Mouse (Mus musculus): ENCODE data around the gene Art1.

Art1 gene

DNA sequence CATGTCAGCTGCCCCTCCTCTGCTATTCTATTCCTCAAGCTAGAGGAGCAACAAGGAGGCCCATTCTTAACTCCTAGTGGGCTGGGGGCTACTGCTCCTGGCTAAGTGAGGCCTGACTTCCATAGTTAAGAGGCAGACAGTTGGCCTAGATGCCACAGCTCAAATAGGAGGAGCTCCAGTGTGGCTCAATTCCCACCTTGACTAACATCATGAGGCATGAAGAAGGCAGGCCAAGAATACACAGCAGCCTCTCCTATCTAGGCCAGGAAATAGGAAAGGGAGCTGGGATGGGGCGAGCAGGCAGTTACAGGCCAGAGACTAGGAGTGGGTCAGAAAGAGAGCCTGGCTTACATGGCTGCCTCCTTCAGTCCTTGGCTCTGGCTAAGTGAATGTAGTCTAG, 6.7 kb downstream of the Art1 start:
- DNase-seq (ENCODE audit: low read depth, low spot score), result no peak

DNA sequence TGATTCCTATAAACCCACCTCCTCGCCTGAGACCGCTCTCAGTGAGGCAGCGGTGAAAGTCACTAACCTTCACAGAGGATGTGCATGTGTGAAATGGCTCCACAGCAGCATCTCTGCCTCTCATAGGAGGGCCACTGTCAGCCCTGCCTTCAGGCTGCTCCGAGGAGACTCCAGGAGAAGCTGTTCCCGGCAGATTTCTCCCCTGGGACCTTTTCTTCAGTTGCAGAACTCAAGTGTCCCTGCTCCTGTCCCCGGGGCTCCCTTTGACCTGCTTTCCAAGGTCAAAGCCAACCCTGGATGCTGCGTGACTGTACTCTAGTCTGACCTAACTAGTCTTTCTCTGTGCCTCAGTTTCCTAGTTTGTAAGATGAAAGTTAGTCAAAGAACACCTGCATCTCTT, 7.6 kb downstream of the Art1 start, which contains the start of gene Art5:
Gene Art5 (minus strand): TSS at position 319 of the 400 bp plus-strand sequence.
- DNase-seq (ENCODE audit: low read depth, low spot score), result no peak

DNA sequence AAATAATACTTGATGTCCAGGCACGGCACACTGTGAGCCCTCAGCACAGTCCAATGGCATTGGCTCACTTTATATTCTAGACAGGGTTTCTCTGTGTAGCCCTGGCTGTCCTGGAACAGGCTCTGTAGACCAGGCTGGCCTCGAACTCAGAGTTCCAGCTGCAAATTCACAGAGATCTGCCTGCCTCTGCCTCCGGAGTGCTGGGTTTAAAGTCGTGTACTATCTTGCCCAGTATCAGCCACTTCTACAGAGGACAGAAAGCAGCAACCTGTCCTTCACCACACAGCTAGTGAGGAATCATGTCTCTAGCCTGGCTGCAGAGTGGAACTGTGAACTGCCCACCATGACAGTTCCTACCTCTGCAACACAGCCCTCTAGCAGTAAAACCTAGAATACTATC, 8.2 kb downstream of the Art1 start:
- no peak for DNase-seq (ENCODE audit: low read depth, low spot score)

DNA sequence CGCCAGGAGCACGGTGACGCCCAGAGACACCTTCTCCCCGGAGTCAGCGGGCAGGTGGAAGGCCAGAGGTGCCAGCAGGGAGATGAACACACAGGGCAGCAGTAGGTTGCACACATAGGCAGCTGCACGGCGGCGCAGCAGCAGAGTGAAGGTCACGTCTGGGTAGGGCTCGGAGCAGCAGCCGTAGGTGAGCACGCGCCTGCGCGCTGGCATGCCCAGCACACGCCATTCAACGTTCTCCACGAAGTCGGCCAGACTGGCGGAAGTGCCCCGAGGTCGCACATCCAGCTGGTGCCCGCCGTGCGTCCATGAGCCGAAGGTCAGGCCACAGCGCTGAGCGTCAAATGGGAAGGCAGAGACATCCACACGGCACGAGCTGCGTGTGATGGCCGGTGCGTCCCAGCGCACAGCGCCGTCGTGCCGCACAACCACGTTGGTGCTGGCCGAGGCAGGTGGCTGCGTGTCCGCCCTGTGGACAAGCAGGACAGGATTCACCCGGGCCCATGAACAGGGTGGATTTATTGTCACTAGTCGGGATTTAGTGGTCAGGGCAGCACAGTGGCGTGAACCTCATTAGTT, 11.7 kb downstream of the Art1 start:
- DNase-seq (ENCODE audit: low read depth, low spot score), result no peak

DNA sequence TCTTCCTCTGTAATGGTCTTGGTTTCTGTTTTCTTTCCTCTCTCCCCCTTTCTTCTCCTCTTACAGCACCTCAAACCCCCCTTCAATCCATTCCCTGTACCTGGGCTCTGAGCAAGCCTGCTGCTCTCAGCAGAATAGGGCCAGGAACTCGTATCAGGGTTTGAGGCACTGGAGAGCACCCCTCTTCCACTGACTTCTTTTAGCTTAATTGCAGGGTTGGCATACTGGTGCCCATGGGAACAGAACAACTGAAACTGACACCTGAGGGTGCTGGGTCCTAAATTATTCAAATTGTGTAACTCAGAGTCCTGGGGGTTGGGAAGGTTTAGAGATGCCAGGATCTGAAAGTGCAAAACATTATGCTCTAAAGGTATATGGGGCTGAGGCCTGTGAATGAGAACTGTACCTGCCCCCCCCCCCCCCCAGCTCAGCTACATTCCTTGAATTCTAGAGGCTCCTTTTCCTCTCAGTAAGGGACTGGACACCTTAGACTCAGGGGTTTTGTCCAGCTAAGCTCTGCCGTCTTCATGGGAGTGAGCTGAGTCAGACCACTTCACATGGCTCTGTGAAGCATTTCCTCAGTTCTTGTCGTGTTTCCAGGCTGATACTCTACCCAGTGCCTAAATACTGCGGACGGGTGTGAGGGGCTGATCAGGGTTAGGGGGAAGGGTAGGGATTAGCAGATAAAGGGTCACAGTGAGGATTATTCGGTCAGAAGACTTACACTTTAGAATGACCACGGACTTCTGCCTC, 15.2 kb downstream of the Art1 start, which contains the start of gene Chrna10:
Gene Chrna10 (minus strand): TSS at position 250 of the 753 bp plus-strand sequence.
- DNase-seq (ENCODE audit: low read depth, low spot score), result no peak

- DNase-seq (ENCODE audit: low read depth, low spot score), result no peak
Measured at GRCm38 (mm10) chr7:102117382-102117781, 15.8 kb downstream of the Art1 start.

DNA sequence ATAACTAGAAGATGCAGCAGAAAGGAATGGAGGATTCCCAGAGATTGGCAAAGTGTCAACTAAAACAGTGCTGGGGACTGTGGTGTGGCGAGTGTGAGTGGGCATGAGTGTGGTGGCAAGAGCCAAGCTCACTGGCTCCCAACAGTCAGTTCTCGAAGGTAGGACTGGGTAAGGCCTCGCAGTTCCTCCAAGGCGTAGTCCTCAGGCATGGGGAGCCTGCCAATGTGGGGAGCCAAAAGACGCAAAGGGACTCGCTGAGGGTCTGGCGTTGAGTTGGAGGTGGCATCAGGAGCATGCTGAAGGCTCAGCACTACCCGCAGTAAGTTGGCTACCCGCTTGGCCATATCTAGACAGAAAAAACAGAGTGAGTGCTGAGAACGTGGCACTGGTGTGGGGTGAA, 18.8 kb downstream of the Art1 start:
- no peak for DNase-seq (ENCODE audit: low read depth, low spot score)

DNA sequence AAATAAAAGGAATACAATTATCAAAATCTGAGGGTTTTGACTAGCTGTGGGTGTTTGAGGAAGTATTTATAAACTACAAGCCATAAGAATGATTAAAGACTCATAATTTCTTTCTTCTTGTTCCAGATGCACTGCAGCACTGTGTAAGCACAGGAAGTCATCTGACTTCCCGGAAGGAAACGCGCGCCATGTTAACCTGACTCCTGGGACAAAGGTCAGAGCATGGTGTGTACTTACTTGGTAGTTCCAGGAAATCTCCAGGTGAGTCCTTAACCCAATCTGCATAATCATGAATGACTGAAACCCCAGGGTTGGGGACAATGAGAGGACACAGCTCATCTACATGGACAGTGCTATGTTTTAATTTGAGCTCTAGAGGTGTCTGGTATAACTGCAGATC, 30.9 kb downstream of the Art1 start:
- DNase-seq (ENCODE audit: low read depth, low spot score), result no peak

- no peak for DNase-seq (ENCODE audit: low read depth, low spot score)
Measured at GRCm38 (mm10) chr7:102137464-102137863, 35.9 kb downstream of the Art1 start.

- no peak for DNase-seq (ENCODE audit: low read depth, low spot score)
Measured at GRCm38 (mm10) chr7:102137898-102138297, 36.4 kb downstream of the Art1 start.

DNA sequence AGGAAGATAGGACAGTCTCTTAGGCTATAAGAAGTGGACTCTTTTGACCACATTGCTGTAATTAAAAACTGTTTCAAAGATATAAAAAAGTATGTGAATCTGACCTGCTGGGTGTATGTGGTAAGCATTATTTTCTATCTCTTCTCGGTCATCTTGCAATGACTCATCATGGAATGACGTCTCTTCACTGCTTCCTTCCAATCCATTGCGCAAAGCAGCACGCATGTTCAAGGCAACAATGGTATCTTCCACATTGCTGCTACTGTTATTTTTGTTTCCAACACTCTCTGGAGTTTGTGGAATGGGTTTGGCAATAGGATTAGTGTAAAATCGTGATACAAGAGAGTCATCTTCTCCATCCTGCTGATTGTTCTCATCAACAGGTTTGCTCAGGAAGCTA, 52.1 kb downstream of the Art1 start:
- DNase-seq (ENCODE audit: low read depth, low spot score), result no peak

Data from telencephalon, adult 2 months (tissue).